Mouse (Mus musculus) adrenal gland, adult 8-10 months (tissue): ENCODE measurements around the gene Art2b. TPM values are rescaled to one million over a fixed set of nuclear protein-coding genes. Genes with fewer than 3 reads are reported as not detected.
"Not testable (repeated sequence)": the region's sequence is repeated elsewhere in the genome, so short reads cannot be mapped to it uniquely, and the experiment has no call there.

Experiments
- DNase-seq: peaks from one replicate; pipeline ENCODE4 v3.0.0; 2022
- total RNA-seq, 4 experiments: library from RNA; stranded (reverse); gene quantifications; 2 replicates each; pipeline ENCODE4 v1.2.4; 2022

Art2b gene
- total RNA-seq = under 1 TPM in 2 of 4 experiments, not detected in 2; 0.12 TPM

DNA sequence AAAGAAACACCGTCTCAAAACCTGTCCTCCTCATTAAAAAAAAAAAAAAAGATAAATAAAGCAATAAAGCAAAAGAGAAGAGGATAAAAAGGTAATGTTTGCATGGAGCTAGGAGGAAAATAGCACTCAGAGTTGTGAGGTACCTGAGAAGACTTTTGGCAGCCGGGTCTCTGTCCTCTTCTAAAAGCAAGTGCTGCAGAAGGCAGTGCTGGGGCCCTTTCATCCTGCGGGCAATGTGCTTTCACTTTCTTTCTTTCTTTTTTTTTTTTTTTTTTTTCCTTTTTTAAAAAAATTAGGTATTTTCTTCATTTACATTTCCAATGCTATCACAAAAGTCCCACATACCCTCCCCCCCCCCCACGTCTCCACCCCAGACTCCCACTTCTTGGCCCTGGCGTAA lies at the start of gene Art2b:
Gene Art2b (minus strand): TSS at position 193 of the 400 bp plus-strand sequence.
- DNase-seq = no peak

GRCm38 (mm10) chr7:101634513-101634912 lies 49.1 kb upstream of the Art2b start:
- no peak for DNase-seq

- DNase-seq = no peak
These were observed 48.3 kb upstream of the Art2b start for GRCm38 (mm10) chr7:101633629-101634177.

GRCm38 (mm10) chr7:101628481-101628880 lies 43.1 kb upstream of the Art2b start:
- DNase-seq = no peak

DNA sequence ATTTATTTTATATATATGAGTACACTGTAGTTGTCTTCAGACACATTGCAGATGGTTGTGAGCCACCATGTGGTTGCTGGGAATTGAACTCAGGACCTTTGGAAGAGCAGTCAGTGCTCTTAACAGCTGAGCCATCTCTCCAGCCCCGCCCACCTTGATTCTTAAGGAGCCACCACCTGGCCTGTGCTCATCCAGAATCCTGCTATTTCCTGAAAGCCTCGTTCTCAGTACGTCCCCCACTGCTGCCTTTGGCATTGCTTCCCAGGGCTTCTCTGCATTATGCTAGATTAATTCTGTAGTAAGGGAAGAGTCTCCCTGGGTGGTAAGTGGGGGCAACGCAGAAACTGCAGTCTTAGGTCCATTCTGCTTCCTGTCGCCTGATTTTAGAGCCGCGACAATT lies 41.8 kb upstream of the Art2b start:
- DNase-seq = not testable (repeated sequence)

DNA sequence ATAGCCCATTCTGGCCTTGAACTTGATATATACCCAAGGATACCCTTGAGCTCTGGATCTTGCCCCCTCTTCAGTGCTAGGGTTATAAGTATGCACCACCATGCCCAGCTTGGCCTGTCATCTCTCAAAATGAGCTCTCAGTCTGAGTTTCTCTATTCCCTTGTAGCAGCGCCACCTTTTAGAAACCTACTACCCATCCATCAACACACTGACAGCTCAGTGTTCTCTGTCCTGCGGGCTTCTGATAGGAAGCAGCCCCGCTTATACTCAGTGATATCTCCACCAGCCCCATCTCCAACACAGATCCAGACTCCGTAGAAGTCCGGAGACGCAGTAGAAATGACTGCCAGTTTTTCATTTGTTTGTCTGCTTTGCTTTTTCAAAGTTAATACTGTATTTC lies 38.9 kb upstream of the Art2b start:
- no peak for DNase-seq

DNA sequence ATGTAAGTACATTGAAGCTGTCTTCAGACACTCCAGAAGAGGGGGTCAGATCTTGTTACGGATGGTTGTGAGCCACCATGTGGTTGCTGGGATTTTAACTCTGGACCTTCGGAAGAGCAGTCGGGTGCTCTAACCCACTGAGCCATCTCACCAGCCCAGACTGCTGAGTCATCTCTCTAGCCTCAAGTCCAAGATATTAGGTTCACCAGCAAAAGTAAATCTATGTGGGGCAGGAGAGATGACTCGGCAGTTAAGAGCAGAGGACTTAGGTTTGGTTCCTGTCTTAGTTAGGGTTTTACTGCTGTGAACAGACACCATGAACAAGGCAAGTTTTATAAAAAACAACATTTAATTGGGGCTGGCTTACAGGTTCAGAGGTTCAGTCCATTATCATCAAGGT lies 36.5 kb upstream of the Art2b start:
- DNase-seq = not testable (repeated sequence)

DNA sequence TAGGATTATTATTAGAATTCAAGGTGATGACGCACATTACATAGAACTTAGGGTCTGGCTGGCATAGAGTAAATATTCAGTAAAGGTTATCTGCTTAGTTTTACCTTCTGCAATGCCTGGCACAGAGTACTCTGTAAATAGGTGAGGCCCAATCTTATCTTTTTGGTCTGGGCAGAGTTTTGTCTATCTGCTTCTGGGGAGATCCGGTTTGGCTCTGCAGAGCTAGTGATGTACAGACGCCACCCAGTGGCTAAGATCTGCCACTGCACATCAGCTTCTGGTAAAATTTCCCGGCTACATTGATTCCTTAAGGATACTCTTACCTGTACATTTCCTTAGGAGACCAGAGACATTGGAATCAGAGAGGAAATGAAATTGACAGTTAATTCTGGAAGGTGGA lies 35.0 kb upstream of the Art2b start:
- peak; percentile 14 for DNase-seq

DNA sequence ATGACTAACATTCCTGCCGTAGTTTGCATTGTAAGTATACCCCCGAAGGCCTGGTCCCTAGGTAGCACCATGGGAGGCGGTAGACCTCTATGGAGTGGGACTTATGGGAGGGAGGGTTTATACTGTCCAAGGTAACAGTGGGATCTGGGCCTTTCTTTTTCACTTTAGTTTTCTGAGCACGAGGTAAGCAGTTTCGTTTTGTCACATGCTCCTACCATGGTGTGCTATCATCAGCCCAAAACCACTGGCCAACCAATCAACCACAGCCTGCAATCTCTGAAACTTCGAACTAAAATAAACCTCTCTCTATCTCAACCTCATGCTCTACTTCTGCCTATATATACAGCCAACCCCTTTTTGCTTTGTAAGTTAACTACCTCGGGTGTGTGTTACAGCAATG lies 32.9 kb upstream of the Art2b start:
- DNase-seq = no peak

- no peak for DNase-seq
These were observed 32.2 kb upstream of the Art2b start for GRCm38 (mm10) chr7:101617438-101618165.

DNA sequence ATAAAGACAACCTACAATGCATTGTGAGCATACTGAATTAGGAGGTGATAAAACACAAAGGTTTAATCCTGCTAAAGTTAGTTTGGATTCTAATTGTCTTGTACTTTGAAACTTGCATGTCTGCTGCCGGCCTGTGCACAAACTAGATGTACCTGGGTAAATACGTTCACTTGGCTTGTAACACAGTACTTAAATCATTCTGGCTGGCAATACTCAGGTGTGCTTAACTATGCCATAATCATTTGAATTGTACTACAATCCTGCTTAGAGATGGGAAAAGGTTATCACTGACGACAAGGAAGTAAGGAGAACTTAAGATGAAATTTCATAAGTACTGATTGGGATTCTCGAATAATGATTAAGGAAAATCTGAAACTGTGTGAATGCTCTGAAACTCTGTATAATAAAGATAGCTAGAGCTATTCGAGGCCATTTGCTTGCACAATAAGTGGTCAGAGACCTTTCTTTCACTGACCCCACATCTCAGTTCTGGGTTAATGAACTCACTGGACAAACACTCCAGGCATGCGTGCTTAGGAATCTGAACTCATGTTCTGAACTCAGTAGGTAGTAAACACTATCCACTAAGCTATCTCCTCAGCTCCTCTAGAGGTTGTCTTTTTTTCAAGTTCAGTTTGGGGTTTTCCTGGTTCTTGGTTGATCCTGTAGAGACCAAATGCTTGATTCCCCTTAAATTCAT lies 30.9 kb upstream of the Art2b start:
- no peak for DNase-seq

GRCm38 (mm10) chr7:101615406-101615805 lies 30.0 kb upstream of the Art2b start:
- peak; percentile 76 for DNase-seq

GRCm38 (mm10) chr7:101612786-101613527 lies 27.6 kb upstream of the Art2b start:
- not testable (repeated sequence) for DNase-seq

DNA sequence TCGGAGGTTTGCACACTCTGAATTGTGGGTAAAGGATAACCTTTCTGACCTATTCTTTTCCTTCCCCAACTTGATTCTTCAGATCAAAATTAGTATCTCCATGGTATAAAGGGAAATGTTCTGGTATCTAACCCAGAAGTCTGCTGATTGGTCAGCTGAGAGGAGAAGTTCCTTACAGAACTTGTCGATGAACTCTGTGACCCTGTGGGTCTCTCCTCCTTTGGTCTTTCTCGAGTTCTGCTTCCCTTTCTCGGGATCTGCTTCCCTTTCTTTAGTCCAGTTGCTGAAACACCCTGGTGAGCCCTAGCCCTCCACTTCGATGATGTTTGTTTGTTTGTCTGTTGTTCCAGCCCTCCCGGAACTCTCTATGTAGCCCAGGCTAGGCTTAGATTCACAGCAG lies 22.4 kb upstream of the Art2b start:
- DNase-seq = no peak

- DNase-seq = no peak
These were observed 15.0 kb upstream of the Art2b start for GRCm38 (mm10) chr7:101600406-101600805.

DNA sequence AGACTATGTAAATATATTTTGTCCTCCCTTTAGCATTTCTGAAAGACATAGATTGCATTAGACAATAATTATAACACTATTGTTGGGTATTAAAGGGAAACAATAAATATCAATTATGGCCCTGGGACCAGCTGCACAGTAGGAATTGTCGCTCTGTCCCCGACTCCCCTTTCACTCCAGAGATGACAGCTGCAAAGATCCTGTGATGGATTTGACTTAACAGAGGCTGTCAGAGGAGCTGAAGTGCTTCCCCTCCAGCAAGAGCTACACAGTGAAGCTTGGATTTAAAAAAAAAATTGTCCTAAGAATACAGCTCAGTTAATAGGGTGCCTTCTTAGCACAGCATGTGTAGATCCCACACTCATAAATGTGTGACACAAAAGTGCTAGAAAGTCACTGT lies 13.1 kb upstream of the Art2b start:
- DNase-seq = no peak

- DNase-seq = no peak
These were observed 9.6 kb upstream of the Art2b start for GRCm38 (mm10) chr7:101594969-101595368.

- DNase-seq = not testable (repeated sequence)
These were observed 1.1 kb downstream of the Art2b start for GRCm38 (mm10) chr7:101584271-101584670.

DNA sequence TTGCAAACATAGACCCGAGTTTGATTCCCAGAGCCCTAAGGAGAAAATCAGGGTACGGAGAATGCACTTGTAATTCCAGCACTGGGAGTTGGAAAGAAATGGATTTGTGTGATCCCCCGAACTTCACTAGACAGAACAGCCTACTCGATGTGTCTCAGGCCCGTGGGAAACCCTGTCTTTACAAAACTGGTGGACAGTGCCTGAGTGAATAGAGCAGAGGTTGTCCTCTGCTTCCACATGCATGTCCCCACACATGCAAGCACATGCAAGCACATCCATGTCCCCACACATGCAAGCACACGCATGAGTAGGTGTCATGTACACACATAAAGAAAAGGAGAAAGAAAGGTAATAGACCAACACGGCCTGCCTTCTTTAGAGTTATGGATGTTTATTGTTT lies 3.4 kb downstream of the Art2b start:
- no peak for DNase-seq

DNA sequence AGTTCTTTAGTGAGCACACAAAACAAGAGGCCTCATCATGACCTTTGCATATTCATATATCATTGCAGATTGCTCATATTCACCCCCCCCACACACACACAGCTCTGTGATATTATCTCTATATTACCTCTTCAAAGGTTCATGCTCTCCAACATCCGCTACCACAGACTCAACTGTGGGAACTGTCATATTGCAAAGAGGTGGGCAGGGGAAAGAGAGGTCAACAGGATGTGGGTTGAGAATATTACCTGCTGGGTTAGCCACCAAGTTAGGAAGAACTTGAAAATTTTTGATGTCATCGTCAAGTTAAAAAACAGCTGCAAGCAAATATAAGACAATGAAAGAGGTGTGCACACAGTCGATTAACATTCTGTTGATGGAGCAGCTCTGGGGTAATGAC lies 4.5 kb downstream of the Art2b start:
- DNase-seq = not testable (repeated sequence)

DNA sequence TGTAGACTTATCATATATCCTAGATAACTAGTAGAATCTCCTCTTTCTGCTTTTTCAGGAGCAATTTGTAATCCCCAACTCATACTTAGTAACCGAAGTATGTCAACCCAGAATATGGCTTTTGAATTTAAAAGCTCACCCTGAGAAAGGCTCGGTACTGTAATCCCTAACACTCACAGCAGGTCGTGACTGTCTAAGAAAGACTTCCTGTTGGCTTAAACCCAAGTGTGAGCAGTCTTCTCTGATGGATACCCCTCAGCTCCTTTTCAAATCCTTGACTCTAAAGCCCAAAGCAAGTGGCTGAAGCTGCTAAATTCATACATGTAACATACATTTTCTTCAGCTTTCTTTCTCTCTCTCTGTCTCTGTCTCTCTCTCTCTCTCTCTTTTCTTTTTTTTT lies 11.0 kb downstream of the Art2b start:
- no peak for DNase-seq

- not testable (repeated sequence) for DNase-seq
These were observed 11.8 kb downstream of the Art2b start for GRCm38 (mm10) chr7:101573636-101574035.

- DNase-seq = peak; percentile 53
These were observed 21.3 kb downstream of the Art2b start for GRCm38 (mm10) chr7:101564086-101564485.
